Mouse (Mus musculus) forebrain, postnatal 0 days (tissue): Measurements from ENCODE around the gene Gm21887. TPM values are rescaled to one million over a fixed set of nuclear protein-coding genes. Genes with fewer than 3 reads are reported as not detected.
"Not testable (repeated sequence)": the region's sequence is repeated elsewhere in the genome, so short reads cannot be mapped to it uniquely, and the experiment has no call there.

Experiments used
- ATAC-seq: fragments of 200-750 bp; cut with Nextera tagmentation; 2 replicates; pipeline ENCODE4 v1.8.0; 2017; ENCODE audit warnings: mild to moderate bottlenecking, moderate library complexity
- DNase-seq: peaks from one replicate; pipeline ENCODE4 v3.0.0-alpha.2; 2015
- H3K27ac ChIP-seq: fragments of 300-500 bp; sonication (generic); 2 replicates; pipeline ENCODE4 v1.5.1; 2014; ENCODE audit warnings: low read depth, mild to moderate bottlenecking, antibody characterized with exemption, low read length, moderate library complexity, mixed read lengths
- H3K27me3 ChIP-seq: fragments of 300-500 bp; sonication (generic); 2 replicates; pipeline ENCODE4 v1.6.1; 2014; ENCODE audit warnings: mild to moderate bottlenecking, low read length, mixed read lengths; ENCODE audit not compliant: insufficient read depth
- H3K36me3 ChIP-seq: fragments of 300-500 bp; sonication (generic); 2 replicates; pipeline ENCODE4 v1.6.1; 2014; ENCODE audit warnings: mild to moderate bottlenecking, moderate library complexity; ENCODE audit not compliant: insufficient read depth
- H3K4me1 ChIP-seq: fragments of 300-500 bp; sonication (generic); 2 replicates; pipeline ENCODE4 v1.6.1; 2014; ENCODE audit warnings: antibody characterized with exemption; ENCODE audit not compliant: insufficient read depth
- H3K4me2 ChIP-seq: fragments of 300-500 bp; sonication (generic); 2 replicates; pipeline ENCODE4 v1.6.1; 2014; ENCODE audit warnings: low read depth, mild to moderate bottlenecking, moderate library complexity
- H3K4me3 ChIP-seq: fragments of 300-500 bp; sonication (generic); 2 replicates; pipeline ENCODE4 v1.5.1; 2014; ENCODE audit warnings: low read depth, low read length, mixed read lengths
- H3K9ac ChIP-seq: fragments of 300-500 bp; sonication (generic); 2 replicates; pipeline ENCODE4 v1.6.1; 2014; ENCODE audit warnings: mild to moderate bottlenecking
- H3K9me3 ChIP-seq: fragments of 300-500 bp; sonication (generic); 2 replicates; pipeline ENCODE4 v1.6.1; 2016; ENCODE audit warnings: low read length
- WGBS: fragments of 180-500 bp; shearing (Covaris S2); extraction: QIAGEN DNeasy Blood & Tissue Kit; methylation state at CpG from one replicate; pipeline ENCODE4 v1.1.7; 2014; 5-methylcytosine and 5-hydroxymethylcytosine counted together
- polyA plus RNA-seq: library from polyadenylated mRNA; unstranded; fragments of >200 nt; fragmentation: Nextera tagmentation; extraction: Ambion mirVana; gene quantifications from 2 replicates; pipeline ENCODE4 v1.2.1, GENCODE M21; 2015
- total RNA-seq: library from RNA; depleted of rRNA; stranded (reverse); fragments of >200 nt; gene quantifications from 2 replicates; pipeline ENCODE4 v1.2.3, GENCODE M21; 2014

Gene Gm21887
- total and polyA plus RNA-seq, 2 experiments from 2014 or later, result 39.7 to 231 TPM

GRCm38 (mm10) chrX:169995909-169996521 lies 13.4 kb upstream of the Gm21887 start:
- H3K27me3 ChIP-seq, H3K4me3 ChIP-seq, DNase-seq, H3K4me1 ChIP-seq, H3K27ac ChIP-seq, ATAC-seq, H3K4me2 ChIP-seq, H3K36me3 ChIP-seq, H3K9ac ChIP-seq: not testable (repeated sequence)
- peaks cover 22% of the 10 kb centered on the region for H3K9me3 ChIP-seq
- 62% methylated on average over 17 of the region's 17 CpGs for WGBS

DNA sequence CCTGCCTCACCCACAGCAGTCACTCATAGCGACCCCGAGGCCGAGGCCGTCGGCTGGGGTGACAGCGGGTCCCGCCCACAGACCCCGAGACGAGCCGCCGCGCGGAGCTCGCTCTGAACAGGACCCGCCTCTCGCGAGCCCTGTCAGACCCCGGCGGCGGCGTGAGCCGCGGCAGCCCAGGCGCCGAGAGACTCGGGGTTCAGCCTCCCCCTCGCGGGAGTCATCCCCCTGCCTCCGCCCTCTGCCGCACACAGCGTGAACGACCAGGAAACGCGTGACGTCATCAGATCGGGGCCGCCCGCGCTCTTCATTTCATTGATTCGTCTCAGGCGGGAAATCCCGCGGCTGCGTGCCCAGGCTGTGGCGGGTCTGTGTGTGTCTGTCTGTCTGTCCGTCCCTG lies 12.5 kb upstream of the Gm21887 start:
- not testable (repeated sequence) for H3K27ac ChIP-seq, H3K4me1 ChIP-seq, H3K36me3 ChIP-seq, H3K27me3 ChIP-seq, DNase-seq
- WGBS, result 55% methylated on average over 46 of the region's 46 CpGs
- peak overlapping the region; percentile 34 for H3K4me3 ChIP-seq
- H3K9ac ChIP-seq, result peak overlapping the region; percentile 51
- ATAC-seq, result peak; percentile 70
- H3K9me3 ChIP-seq, result peaks cover 22% of the 10 kb centered on the region
- H3K4me2 ChIP-seq, result peak overlapping the region; percentile 67

- ATAC-seq, H3K36me3 ChIP-seq, DNase-seq, H3K27me3 ChIP-seq, H3K4me1 ChIP-seq: not testable (repeated sequence)
- Histone ChIP-seq H3K27ac (peak overlapping the region; percentile 74), H3K4me2 (peak overlapping the region; percentile 67), H3K9me3 (peaks cover 19% of the 10 kb centered on the region), H3K4me3 (peak overlapping the region; percentile 34), H3K9ac (peak overlapping the region; percentile 51)
- WGBS, result 46% methylated on average over 40 of the region's 40 CpGs
These were observed 12.0 kb upstream of the Gm21887 start for GRCm38 (mm10) chrX:169997456-169997853.

GRCm38 (mm10) chrX:169997854-169998456 lies 11.5 kb upstream of the Gm21887 start:
- peak; percentile 39 for DNase-seq
- Histone ChIP-seq H3K9me3 (peaks cover 19% of the 10 kb centered on the region), H3K4me3 (peak overlapping the region; percentile 34), H3K9ac (peak overlapping the region; percentile 51), H3K27ac (peak overlapping the region; percentile 74), H3K4me2 (peak overlapping the region; percentile 67)
- WGBS, result 30% methylated on average over 36 of the region's 37 CpGs
- peak; percentile 78 for ATAC-seq
- H3K36me3 ChIP-seq, H3K27me3 ChIP-seq, H3K4me1 ChIP-seq: not testable (repeated sequence)

DNA sequence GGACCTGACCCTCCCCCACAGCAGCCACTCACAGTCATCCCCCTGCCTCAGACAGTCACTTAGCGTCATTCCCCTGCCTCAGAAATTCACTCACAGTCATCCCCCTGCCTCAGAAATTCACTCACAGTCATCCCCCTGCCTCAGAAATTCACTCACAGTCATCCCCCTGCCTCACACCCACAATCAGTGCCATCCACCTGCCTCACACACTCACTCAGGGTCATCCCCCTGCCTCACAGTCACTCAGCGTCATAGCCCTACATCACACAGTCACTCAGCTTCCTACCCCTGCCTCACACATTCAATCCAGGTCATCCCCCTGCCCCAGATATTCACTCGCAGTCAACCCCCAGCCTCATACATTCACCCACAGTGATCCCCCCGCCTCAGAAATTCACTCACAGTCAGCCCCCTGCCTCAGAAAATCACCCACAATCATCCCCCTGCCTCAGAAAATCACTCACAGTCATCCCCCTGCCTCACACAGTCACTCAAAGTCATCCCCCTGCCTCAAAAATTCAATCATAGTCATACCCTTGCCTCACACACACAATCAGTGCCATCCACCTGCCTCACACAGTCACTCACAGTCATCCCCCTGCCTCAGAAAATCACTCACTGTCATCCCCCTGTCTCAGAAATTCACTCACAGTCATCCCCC lies 10.8 kb upstream of the Gm21887 start:
- H3K9me3 ChIP-seq, result peaks cover 19% of the 10 kb centered on the region
- WGBS, result 51% methylated on average over 4 of the region's 4 CpGs
- peak overlapping the region; percentile 34; the same call in 1 of the 2 replicates for H3K4me3 ChIP-seq
- not testable (repeated sequence) for H3K27ac ChIP-seq, ATAC-seq, H3K4me1 ChIP-seq, H3K27me3 ChIP-seq, DNase-seq, H3K36me3 ChIP-seq
- peak overlapping the region; percentile 51; the same call in 1 of the 2 replicates for H3K9ac ChIP-seq
- H3K4me2 ChIP-seq, result peak overlapping the region; percentile 67

DNA sequence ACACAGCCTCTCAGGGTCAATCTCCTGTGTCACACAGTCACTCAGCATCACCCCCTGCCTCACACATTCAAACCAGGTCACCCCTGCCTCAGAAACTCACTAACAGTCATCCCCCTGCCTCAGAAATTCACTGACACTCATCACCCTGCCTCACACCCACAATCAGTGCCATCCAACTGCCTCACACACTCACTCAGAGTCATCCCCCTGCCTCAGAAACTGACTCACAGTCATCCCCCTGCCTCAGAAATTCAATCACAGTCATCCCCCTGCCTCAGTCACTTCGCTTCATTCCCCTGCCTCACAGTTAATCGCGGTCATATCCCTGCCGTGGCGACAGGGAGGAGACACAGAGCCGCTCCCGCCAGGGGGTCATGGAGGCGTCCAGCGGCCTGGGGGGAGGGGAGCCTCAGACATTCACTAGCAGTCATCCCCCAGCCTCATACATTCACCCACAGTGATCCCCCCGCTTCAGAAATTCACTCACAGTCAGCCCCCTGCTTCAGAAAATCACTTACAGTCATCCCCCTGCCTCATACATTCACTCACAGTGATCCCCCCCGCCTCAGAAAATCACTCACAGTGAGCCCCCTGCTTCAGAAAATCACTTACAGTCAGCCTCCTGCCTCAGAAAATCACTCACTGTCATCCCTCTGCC lies 10.1 kb upstream of the Gm21887 start:
- not testable (repeated sequence) for H3K9ac ChIP-seq, H3K4me3 ChIP-seq, H3K4me1 ChIP-seq, H3K27ac ChIP-seq, ATAC-seq, DNase-seq, H3K27me3 ChIP-seq, H3K36me3 ChIP-seq, H3K4me2 ChIP-seq
- WGBS, result 44% methylated on average over 11 of the region's 11 CpGs
- H3K9me3 ChIP-seq, result peaks cover 17% of the 10 kb centered on the region

DNA sequence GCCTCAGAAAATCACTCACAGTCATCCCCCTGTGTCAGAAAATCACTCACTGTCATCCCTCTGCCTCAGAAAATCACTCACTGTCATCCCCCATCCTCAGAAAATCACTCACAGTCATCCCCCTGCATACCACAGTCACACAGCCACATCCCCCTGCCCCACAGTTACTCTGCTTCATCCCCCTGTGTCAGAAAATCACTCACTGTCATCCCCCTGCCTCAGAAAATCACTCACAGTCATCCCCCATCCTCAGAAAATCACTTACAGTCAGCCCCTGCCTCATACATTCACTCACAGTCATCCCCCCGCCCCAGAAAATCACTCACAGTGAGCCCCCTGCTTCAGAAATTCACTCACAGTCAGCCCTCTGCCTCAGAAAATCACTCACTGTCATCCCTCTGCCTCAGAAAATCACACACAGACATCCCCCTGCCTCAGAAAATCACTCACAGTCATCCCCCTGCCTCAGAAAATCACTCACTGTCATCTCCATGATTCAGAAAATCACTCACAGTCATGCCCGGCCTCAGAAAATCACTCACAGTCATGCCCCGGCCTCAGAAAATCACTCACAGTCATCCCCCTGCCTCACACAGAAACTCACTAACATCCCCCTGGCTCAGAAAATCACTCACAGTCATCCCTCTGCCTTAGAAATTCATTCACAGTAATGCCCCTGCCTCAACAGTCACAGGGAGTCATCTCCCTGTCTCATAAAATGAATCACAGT lies 9.4 kb upstream of the Gm21887 start:
- not testable (repeated sequence) for H3K4me1 ChIP-seq, H3K4me3 ChIP-seq, DNase-seq, ATAC-seq, H3K9me3 ChIP-seq, H3K27ac ChIP-seq, H3K27me3 ChIP-seq, H3K4me2 ChIP-seq, H3K36me3 ChIP-seq, H3K9ac ChIP-seq
- WGBS, result 67% methylated on average over 3 of the region's 3 CpGs

GRCm38 (mm10) chrX:170000642-170001387 lies 8.6 kb upstream of the Gm21887 start:
- not testable (repeated sequence) for H3K27ac ChIP-seq, DNase-seq, H3K4me2 ChIP-seq, H3K4me1 ChIP-seq, ATAC-seq, H3K36me3 ChIP-seq, H3K9ac ChIP-seq, H3K9me3 ChIP-seq, H3K4me3 ChIP-seq, H3K27me3 ChIP-seq
- 28% methylated on average over 6 of the region's 6 CpGs for WGBS

- not testable (repeated sequence) for ATAC-seq, H3K4me1 ChIP-seq, H3K27me3 ChIP-seq, H3K4me2 ChIP-seq, H3K36me3 ChIP-seq, H3K27ac ChIP-seq, H3K9ac ChIP-seq, H3K4me3 ChIP-seq, DNase-seq, H3K9me3 ChIP-seq
- WGBS, result 33% methylated on average over 4 of the region's 12 CpGs
These were observed 8.1 kb upstream of the Gm21887 start for GRCm38 (mm10) chrX:170001388-170001695.
